Mouse (Mus musculus): ENCODE results near the gene Gm21209. TPM values are rescaled to one million over a fixed set of nuclear protein-coding genes. Genes with fewer than 3 reads are reported as not detected.

Gm21209 gene
- polyA plus RNA-seq (2021; fragmentation: Nextera tagmentation), result not detected in 2 replicates
- long read RNA-seq, experiment 1, result 0 reads
- long read RNA-seq, experiment 2, result 0 reads

GRCm38 (mm10) chrY:49570856-49571255 lies at the start of gene Gm21209:
TSS of gene Gm21209 (plus strand) at chrY:49571156.

